ENCODE assay signal across 17 mouse cellular contexts in genomic region chr13:51137702-51138031, GRCm38 (mm10). TPM values are rescaled to one million over a fixed set of nuclear protein-coding genes. Genes with fewer than 3 reads are reported as not detected.
DNase-seq lines count a peak whose midpoint lies in the region; ATAC-seq lines count a peak whose summit lies in the region.
"Had no signal": no experiment of that assay in that cellular context is flagged by ENCODE, and none has a peak within 500 bp of the region (broad histone marks: within the 10 kb centered on the region; RNA-seq: fewer than 3 reads in every experiment).

No protein-coding gene starts in this region.

- H3K4me3 ChIP-seq in heart, embryonic 16.5 days (ENCODE audit: low read length) = no peak overlapping the region
- no peak overlapping the region for H3K4me3 ChIP-seq in midbrain, embryonic 16.5 days (ENCODE audit: low read depth, low read length)
- no peak overlapping the region for H3K4me3 ChIP-seq in midbrain, embryonic 14.5 days (replicated peaks; ENCODE audit: low read depth, low read length)
- H3K4me3 ChIP-seq: liver, embryonic 12.5 days; neural tube, embryonic 15.5 days; stomach, embryonic 15.5 days had no signal

- H3K9ac ChIP-seq in heart, embryonic 16.5 days (ENCODE audit: low read length) = no peak overlapping the region
- no peak overlapping the region for H3K9ac ChIP-seq in midbrain, embryonic 16.5 days (ENCODE audit: low read depth, low read length)
- no peak overlapping the region for H3K9ac ChIP-seq in midbrain, embryonic 14.5 days (replicated peaks; ENCODE audit: low read length)
- H3K9ac ChIP-seq: liver, embryonic 12.5 days; neural tube, embryonic 15.5 days; stomach, embryonic 15.5 days had no signal

- H3K27ac ChIP-seq in heart, embryonic 16.5 days (ENCODE audit: low read length) = peak overlapping the region; percentile 48; the same call in 1 of the 2 replicates
- no peak overlapping the region for H3K27ac ChIP-seq in midbrain, embryonic 16.5 days (ENCODE audit: low read length)
- no peak overlapping the region for H3K27ac ChIP-seq in midbrain, embryonic 14.5 days (replicated peaks; ENCODE audit: low read depth, low read length)
- H3K27ac ChIP-seq: liver, embryonic 12.5 days; neural tube, embryonic 15.5 days had no signal

- peaks cover 11% of the 10 kb centered on the region for H3K4me1 ChIP-seq in heart, embryonic 16.5 days (ENCODE audit: control insufficient read depth, insufficient read depth, low read length)
- H3K4me1 ChIP-seq in midbrain, embryonic 16.5 days (ENCODE audit: control insufficient read depth, insufficient read depth, low read length) = peaks cover 6% of the 10 kb centered on the region; the same call in 1 of the 2 replicates
- H3K4me1 ChIP-seq in midbrain, embryonic 14.5 days (ENCODE audit: control insufficient read depth, insufficient read depth, low read length) = no peaks in the 10 kb centered on the region
- H3K4me1 ChIP-seq: neural tube, embryonic 15.5 days had no signal

- no peak overlapping the region for H3K4me2 ChIP-seq in heart, embryonic 16.5 days (ENCODE audit: low read depth, low read length)
- H3K4me2 ChIP-seq in midbrain, embryonic 16.5 days (ENCODE audit: low read length) = no peak overlapping the region
- H3K4me2 ChIP-seq in midbrain, embryonic 14.5 days (ENCODE audit: low read length) = no peak overlapping the region
- H3K4me2 ChIP-seq: liver, embryonic 12.5 days; neural tube, embryonic 15.5 days; stomach, embryonic 15.5 days had no signal

- H3K27me3 ChIP-seq in heart, embryonic 16.5 days (ENCODE audit: control insufficient read depth, insufficient read depth, low read length) = no peaks in the 10 kb centered on the region
- no peaks in the 10 kb centered on the region for H3K27me3 ChIP-seq in midbrain, embryonic 16.5 days (ENCODE audit: control insufficient read depth, insufficient read depth, low read depth, low read length)
- no peaks in the 10 kb centered on the region for H3K27me3 ChIP-seq in midbrain, embryonic 14.5 days (ENCODE audit: control insufficient read depth, insufficient read depth, low read length)
- H3K27me3 ChIP-seq: liver, embryonic 12.5 days; neural tube, embryonic 15.5 days; stomach, embryonic 15.5 days had no signal

- peak; percentile 32; the same call in 1 of the 2 replicates for ATAC-seq in heart, embryonic 16.5 days (replicated peaks; ENCODE audit: extremely low read depth, insufficient read depth, low FRiP score)
- 0 out of 2 replicates have a peak, but pooled peaks have one; percentile 47 for ATAC-seq in midbrain, embryonic 16.5 days
- ATAC-seq in midbrain, embryonic 14.5 days (ENCODE audit: low FRiP score, low TSS enrichment) = no peak
- ATAC-seq: forebrain, embryonic 14.5 days; inflammation-experienced regulatory T-cells, adult 6 months; liver, embryonic 12.5 days had no signal

- H3K9me3 ChIP-seq in heart, embryonic 16.5 days (replicated peaks; ENCODE audit: control insufficient read depth, low read length) = no peaks in the 10 kb centered on the region
- H3K9me3 ChIP-seq in midbrain, embryonic 16.5 days (replicated peaks; ENCODE audit: control insufficient read depth, low read length, poor library complexity, severe bottlenecking) = no peaks in the 10 kb centered on the region
- H3K9me3 ChIP-seq in midbrain, embryonic 14.5 days (ENCODE audit: control insufficient read depth, low read length) = no peaks in the 10 kb centered on the region
- H3K9me3 ChIP-seq: liver, embryonic 12.5 days; neural tube, embryonic 15.5 days; stomach, embryonic 15.5 days had no signal

- H3K36me3 ChIP-seq in heart, embryonic 16.5 days (ENCODE audit: control insufficient read depth, insufficient read depth) = peaks cover 15% of the 10 kb centered on the region
- H3K36me3 ChIP-seq in midbrain, embryonic 16.5 days (ENCODE audit: control insufficient read depth, insufficient read depth, low read length) = peaks cover 15% of the 10 kb centered on the region
- peaks cover 42% of the 10 kb centered on the region for H3K36me3 ChIP-seq in midbrain, embryonic 14.5 days (ENCODE audit: control insufficient read depth, insufficient read depth, low read length)

- DNase-seq in heart, adult 9 months (ENCODE audit: low spot score in 2 of 2) = no peak
- DNase-seq in midbrain, embryonic 14.5 days = no peak
- DNase-seq in kidney, postnatal 14 days = peak; percentile 44
- DNase-seq in spleen, adult 12 weeks (ENCODE audit: low spot score) = no peak
- DNase-seq in retina, postnatal 1 day = no peak
- no peak for DNase-seq in urinary bladder, postnatal 14 days (ENCODE audit: low spot score)
- DNase-seq: embryo, embryonic 11 days; heart, adult 11 months; layer of hippocampus, postnatal 36 days; right cerebral cortex, postnatal 14 days had no signal

RNA-seq across cellular contexts. Expression of gene Nxnl2, which starts 33.2 kb away (rescaled TPM):
- 1.2 and 1.7 TPM in 2 replicates for polyA plus RNA-seq in heart, embryonic 16.5 days (2015; fragmentation: Nextera tagmentation; extraction: Ambion mirVana)
- 3.2 and 3.9 TPM in 2 replicates for polyA plus RNA-seq in midbrain, embryonic 16.5 days (2015; fragmentation: Nextera tagmentation; extraction: Ambion mirVana)
- polyA plus RNA-seq in midbrain, embryonic 14.5 days (2014; fragmentation: Nextera tagmentation; extraction: Ambion mirVana) = 1.3 TPM in 2 replicates

RNA-seq across cellular contexts. Expression of gene Spin1, which starts 37.0 kb away (rescaled TPM):
- 50.1 and 50.4 TPM in 2 replicates for polyA plus RNA-seq in heart, embryonic 16.5 days (2015; fragmentation: Nextera tagmentation; extraction: Ambion mirVana)
- polyA plus RNA-seq in midbrain, embryonic 16.5 days (2015; fragmentation: Nextera tagmentation; extraction: Ambion mirVana) = 181 and 183 TPM in 2 replicates
- polyA plus RNA-seq in midbrain, embryonic 14.5 days (2014; fragmentation: Nextera tagmentation; extraction: Ambion mirVana) = 149 and 202 TPM in 2 replicates
